Mouse (Mus musculus) left cerebral cortex, postnatal 14 days (tissue): ENCODE measurements around the gene Wap. TPM values are rescaled to one million over a fixed set of nuclear protein-coding genes. Genes with fewer than 3 reads are reported as not detected.

ENCODE experiments used
- DNase-seq, 2 experiments: peaks; one replicate each; pipeline ENCODE4 v3.0.0; 2021 to 2022; ENCODE audit warnings: low spot score in 2 of 2, mixed read lengths in 1 of 2
- intact Hi-C: fragments of 180-260 bp; cut with DNase I; formaldehyde crosslinking; loops from one replicate; pipeline ENCODE4 v1.15.1; 2025
- total RNA-seq, 2 experiments: library from RNA; stranded (reverse); gene quantifications; 2 replicates each; pipeline ENCODE4 v1.2.3; 2021

Gene Wap
- total RNA-seq, 2 experiments from 2014 or later: not detected

DNA sequence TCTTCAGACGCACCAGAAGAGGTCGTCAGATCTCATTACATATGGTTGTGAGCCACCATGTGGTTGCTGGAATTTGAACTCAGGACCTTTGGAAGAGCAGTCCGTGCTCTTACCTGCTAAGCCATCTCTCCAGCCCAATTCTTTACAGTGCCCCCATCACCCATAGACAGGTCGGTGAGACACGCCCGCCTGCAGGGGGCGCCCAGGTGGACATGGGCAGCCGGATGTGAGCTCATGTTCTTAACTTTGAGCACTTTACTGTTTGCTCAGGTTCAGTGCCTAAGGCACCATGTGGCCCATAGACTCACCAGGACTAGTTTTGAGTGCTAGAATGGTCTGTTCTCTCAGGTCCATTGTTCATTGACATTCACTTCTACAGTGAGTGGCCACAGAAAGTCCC, 2.3 kb downstream of the Wap start:
- DNase-seq: no peak
- intact Hi-C loops: no loop called here

- DNase-seq: no peak
- intact Hi-C loops: loop anchor here (10.0 kb wide), 1 partner anchor 155 kb away; the partner anchor contains the start of gene Purb
Observed at GRCm38 (mm10) chr11:6629655-6630054, 8.8 kb downstream of the Wap start.

- intact Hi-C loops: loop anchor here (10.0 kb wide), 1 partner anchor 154 kb away; the partner anchor contains the start of gene Purb
- peak in 1 of 2 experiments; percentile 39 for DNase-seq
Observed at GRCm38 (mm10) chr11:6628568-6628967, 9.9 kb downstream of the Wap start.

GRCm38 (mm10) chr11:6627731-6628130, 10.7 kb downstream of the Wap start:
- no peak for DNase-seq
- intact Hi-C loops: loop anchor here (10.0 kb wide), 1 partner anchor 153 kb away; the partner anchor contains the start of gene Purb

DNA sequence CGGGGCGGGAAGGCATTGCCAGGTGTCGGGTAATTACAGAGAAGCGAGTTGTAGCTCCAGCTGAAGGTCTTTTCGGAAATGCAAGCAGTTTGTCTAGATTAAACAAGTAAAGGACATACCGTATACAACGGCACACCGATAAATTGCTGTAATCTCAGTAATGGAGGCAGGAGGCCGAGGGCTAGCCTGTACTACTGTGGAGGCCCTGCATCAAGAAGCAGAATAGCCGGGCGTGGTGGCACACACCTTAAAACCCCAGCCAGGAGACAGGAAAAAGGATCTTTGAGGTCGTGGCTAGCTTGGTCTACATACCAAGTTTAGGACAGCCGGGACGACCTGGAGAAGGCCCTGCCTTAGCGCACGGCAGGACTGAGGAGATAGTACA, 12.1 kb downstream of the Wap start:
- intact Hi-C loops: loop anchor here (10.0 kb wide), 1 partner anchor 152 kb away; the partner anchor contains the start of gene Purb
- DNase-seq: no peak

DNA sequence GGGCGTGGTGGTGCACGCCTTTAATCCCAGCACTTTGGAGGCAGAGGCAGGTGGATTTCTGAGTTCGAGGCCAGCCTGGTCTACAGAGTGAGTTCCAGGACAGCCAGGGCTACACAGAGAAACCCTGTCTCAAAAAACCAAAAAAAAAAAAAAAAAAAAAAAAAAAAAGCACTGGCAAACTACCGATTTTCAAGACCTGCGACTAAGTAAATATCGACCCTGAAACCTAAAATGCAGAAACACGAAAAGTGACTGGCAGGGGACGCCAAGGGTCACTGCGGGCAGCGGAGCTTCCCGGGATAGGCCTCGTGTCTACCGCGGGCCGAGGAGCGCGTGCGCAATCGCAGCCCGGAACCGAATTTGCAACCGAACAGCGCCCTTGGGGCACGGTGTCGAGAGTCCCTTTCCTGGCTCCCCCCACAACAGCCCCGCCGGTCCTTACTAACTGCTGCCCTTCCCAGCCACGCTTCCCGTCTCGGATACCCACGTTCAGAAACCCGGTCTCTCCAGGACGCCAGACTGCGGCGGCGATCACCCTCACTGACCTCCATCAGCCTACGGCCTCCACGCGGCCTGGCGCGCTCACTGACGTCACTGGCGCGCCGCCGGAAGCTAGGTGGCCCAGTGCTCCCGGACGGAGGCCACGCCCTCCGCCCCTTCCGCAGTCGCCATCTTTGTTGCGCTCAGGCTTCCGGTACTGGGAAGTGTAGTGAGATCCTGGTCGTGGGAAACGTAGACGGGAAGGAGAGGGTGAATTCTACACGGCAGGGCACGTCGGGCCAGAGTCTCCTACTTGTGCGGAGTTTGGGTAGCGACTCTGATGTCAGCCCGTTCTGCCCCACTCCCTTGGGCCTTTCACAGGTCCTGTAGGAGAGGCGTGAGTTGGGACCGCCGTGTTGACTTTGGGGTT, 12.7 kb downstream of the Wap start, which contains the start of gene Tbrg4:
TSS of gene Tbrg4 (minus strand) at position 590 of the 910 bp plus-strand sequence.
- intact Hi-C loops: loop anchor here (10.0 kb wide), 1 partner anchor 151 kb away; the partner anchor contains the start of gene Purb

DNA sequence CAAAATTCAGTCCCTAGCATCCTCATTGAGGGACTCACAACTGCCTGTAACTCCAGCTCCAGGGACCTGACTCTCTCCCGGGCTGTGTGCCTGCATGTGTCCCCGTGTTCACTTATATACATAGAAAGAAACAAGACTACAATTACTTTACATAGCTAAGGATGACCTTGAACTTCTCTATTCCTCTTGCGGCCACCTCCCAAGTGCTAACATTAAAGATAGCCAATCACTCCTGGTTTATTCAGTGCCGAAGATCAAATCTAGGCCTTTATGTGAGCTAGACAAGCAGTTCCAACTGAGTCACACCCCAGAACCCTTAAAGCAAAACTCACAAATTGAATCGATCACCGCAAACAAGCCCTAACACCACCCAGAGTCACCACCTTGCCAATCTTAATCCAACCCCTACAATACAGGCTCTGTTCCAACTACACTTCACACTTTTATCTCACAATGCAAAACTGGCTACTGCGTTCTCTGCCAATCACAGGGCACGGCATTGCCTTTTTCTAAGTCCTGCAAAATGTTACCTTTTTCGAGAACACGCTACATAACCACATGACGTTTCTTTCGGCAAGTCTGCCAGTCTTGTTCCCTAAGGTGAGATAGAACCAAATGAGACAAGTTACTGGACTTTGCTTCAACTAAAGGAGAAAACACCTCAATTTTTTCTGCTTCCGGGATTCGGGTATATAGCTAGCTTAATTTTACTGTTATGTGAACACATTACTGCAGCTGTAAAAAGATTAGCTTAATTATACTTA, 13.6 kb downstream of the Wap start:
- no peak for DNase-seq
- intact Hi-C loops: loop anchor here (10.0 kb wide), 1 partner anchor 150 kb away; the partner anchor contains the start of gene Purb

More for the DNA sequence above, 12.7 kb downstream of the Wap start, which contains the start of gene Tbrg4:
- peak; percentile 92 for DNase-seq

GRCm38 (mm10) chr11:6623704-6624103, 14.7 kb downstream of the Wap start:
- DNase-seq: no peak
- intact Hi-C loops: loop anchor here (10.0 kb wide), 1 partner anchor 149 kb away; the partner anchor contains the start of gene Purb

GRCm38 (mm10) chr11:6615250-6616205, 22.9 kb downstream of the Wap start:
- no peak for DNase-seq
- intact Hi-C loops: no loop called here

- intact Hi-C loops: no loop called here
- peak; percentile 85 to 89 for DNase-seq
Observed at GRCm38 (mm10) chr11:6605491-6606399, 32.7 kb downstream of the Wap start, which contains the start of gene Nacad. Gene Nacad, minus strand, starts transcription at chr11:6606053.

DNA sequence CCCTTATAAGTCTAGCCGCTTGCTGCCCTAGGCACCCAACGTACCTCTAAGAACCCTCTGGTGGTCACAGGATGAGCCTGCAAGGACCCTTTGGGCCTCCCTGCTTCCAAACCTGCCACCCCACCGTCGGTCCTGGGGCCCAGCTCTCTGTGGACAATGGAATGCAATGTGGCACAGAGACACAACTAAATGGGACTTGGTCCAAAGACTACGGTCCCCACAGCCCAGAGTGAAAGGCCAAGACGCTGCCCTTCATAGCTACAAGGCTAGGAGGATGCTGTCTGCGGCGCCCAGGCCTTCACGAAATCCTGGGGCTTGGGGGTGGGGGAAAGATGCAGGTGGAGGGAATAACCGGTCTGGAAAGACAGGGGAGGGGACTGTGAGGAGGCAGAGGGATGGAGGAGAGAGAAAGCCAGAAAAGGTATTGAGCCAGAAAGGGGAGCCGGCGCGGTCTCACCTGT, 33.4 kb downstream of the Wap start:
- intact Hi-C loops: no loop called here

GRCm38 (mm10) chr11:6604604-6604936, 33.9 kb downstream of the Wap start:
- intact Hi-C loops: no loop called here
- DNase-seq: no peak

More for the DNA sequence above, 33.4 kb downstream of the Wap start:
- DNase-seq: peak; percentile 33 to 45

DNA sequence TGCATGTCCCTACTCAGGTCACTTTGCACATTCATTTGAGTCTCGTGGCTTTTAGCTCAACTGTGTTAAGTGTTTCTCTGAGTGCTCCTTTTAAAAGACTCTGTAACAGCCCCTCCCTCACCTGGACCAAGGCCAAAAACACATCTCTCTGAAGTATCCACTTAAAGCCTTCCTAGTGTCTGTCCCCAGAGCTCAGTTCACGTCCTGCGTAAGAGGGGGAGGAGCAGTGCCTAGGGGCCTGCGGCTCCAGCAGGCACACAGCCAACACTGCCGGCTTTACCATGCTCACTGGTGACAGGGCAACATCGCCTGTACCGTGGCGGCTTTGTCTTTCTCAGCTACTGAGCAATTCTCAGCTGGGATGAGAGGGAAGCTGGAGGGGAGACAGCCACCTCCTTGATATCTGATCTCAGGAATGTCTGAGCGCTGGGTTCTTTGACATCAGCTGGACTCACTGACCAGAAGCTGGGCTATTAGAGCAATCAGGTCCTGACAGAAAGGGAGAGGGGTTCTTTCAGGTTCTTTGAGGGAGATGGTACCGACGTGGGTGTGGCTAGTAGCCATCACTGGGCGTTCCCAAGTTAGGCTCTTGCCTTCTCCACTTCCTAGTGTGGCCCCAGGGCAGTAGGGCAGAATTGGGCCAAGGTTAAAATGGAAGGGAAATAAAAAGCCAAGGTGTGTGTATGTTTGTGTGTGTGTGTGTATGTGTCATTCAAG, 34.4 kb downstream of the Wap start:
- DNase-seq: peak; percentile 62 to 84
- intact Hi-C loops: no loop called here

DNA sequence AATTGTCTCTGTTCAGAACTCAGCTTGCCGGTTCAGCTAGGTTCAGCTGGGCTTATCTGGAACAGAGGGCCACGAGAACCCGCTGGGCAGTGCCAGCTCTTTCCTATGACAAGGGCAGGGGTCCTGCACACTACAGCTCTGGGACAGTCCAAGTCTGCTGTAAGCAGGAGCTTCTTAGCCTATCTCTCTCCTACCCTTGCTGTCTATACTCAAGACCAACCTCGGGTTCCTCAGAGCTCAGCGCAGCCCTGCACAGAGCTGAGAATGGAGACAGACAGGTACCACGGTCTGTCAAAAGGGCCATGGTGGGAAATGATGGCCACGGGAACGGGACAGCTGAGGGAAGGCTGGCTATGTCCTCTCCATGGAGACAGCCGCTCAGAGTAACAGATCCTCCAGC, 35.2 kb downstream of the Wap start:
- intact Hi-C loops: no loop called here
- DNase-seq: no peak

DNA sequence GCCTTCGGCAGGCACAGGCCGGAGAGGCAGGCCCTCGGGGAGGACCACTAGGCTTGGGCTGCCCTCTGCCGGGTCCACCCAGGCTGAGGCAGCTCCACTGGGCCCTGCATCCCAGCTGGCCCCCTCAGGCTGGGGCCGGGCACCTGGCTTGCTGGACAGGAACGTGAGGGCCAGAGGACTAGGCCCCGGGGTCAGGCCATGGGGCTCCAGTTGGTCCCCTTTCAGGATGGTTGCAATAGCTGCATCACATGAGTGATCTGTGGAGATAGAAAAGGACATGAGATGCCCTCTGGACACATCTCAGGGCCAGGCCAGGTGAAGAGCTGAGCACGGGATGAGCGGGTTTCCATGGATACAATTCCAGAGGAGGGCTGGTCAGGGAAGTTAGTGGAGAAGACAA, 35.8 kb downstream of the Wap start:
- DNase-seq: no peak
- intact Hi-C loops: no loop called here

GRCm38 (mm10) chr11:6601649-6602480, 36.6 kb downstream of the Wap start:
- no peak for DNase-seq
- intact Hi-C loops: no loop called here
